Mouse (Mus musculus) kidney, embryonic 14.5 days (tissue): ENCODE results near the gene Kpna6. TPM values are rescaled to one million over a fixed set of nuclear protein-coding genes. Genes with fewer than 3 reads are reported as not detected.

Source experiments
- ATAC-seq: fragments of 200-750 bp; cut with Nextera tagmentation; 2 replicates; pipeline ENCODE4 v1.8.0; 2017; ENCODE audit warnings: moderate number of reproducible peaks, mild to moderate bottlenecking, moderate TSS enrichment, moderate library complexity; ENCODE audit not compliant: low FRiP score, low TSS enrichment
- H3K27ac ChIP-seq: fragments of 300-500 bp; sonication (generic); 2 replicates; pipeline ENCODE4 v1.5.1; 2014; ENCODE audit warnings: low read depth, mild to moderate bottlenecking, low read length, moderate library complexity, mixed read lengths
- H3K27me3 ChIP-seq: fragments of 300-500 bp; sonication (generic); 2 replicates; pipeline ENCODE4 v1.6.1; 2014; ENCODE audit warnings: mild to moderate bottlenecking, low read length; ENCODE audit not compliant: control insufficient read depth, insufficient read depth
- H3K36me3 ChIP-seq: fragments of 300-500 bp; sonication (generic); 2 replicates; pipeline ENCODE4 v1.6.1; 2014; ENCODE audit warnings: low read length, mixed read lengths; ENCODE audit not compliant: control insufficient read depth, insufficient read depth
- H3K4me1 ChIP-seq: fragments of 300-500 bp; sonication (generic); 2 replicates; pipeline ENCODE4 v1.6.1; 2014; ENCODE audit warnings: low read length, mixed read lengths; ENCODE audit not compliant: control insufficient read depth, insufficient read depth
- H3K4me2 ChIP-seq: fragments of 300-500 bp; sonication (generic); replicated peaks from 2 replicates; pipeline ENCODE4 v1.6.1; 2014; ENCODE audit warnings: low read depth, mild to moderate bottlenecking, low read length
- H3K4me3 ChIP-seq: fragments of 300-500 bp; sonication (generic); 2 replicates; pipeline ENCODE4 v1.5.1; 2014; ENCODE audit warnings: mild to moderate bottlenecking, low read length
- H3K9ac ChIP-seq: fragments of 300-500 bp; sonication (generic); 2 replicates; pipeline ENCODE4 v1.6.1; 2014; ENCODE audit warnings: low read depth, mild to moderate bottlenecking, low read length, moderate library complexity
- H3K9me3 ChIP-seq: fragments of 300-500 bp; sonication (generic); 2 replicates; pipeline ENCODE4 v1.6.1; 2016; ENCODE audit warnings: low read length; ENCODE audit not compliant: control insufficient read depth
- WGBS: fragments of 180-500 bp; shearing (Covaris S2); extraction: QIAGEN DNeasy Blood & Tissue Kit; methylation state at CpG from one replicate; pipeline ENCODE4 v1.1.7; 2014; 5-methylcytosine and 5-hydroxymethylcytosine counted together
- polyA plus RNA-seq: library from polyadenylated mRNA; unstranded; fragments of >200 nt; fragmentation: Nextera tagmentation; extraction: Ambion mirVana; gene quantifications from 2 replicates; pipeline ENCODE4 v1.2.1, GENCODE M21; 2014

The Kpna6 gene
- polyA plus RNA-seq, 1 experiment from 2014 or later = 14.7 TPM

- Histone ChIP-seq H3K4me2 (peak overlapping the region; percentile 65), H3K27ac (peak overlapping the region; percentile 68), H3K4me3 (peak overlapping the region; percentile 48), H3K9me3 (no peaks in the 10 kb centered on the region), H3K9ac (peak overlapping the region; percentile 64), H3K4me1 (peaks cover 24% of the 10 kb centered on the region), H3K36me3 (peaks cover 19% of the 10 kb centered on the region), H3K27me3 (no peaks in the 10 kb centered on the region)
- no peak for ATAC-seq
- WGBS = 14% methylated on average over 8 of the region's 8 CpGs
These were observed 49.6 kb downstream of the Kpna6 start for GRCm38 (mm10) chr4:129622803-129623535.

GRCm38 (mm10) chr4:129622120-129622802 lies 50.3 kb downstream of the Kpna6 start:
- Histone ChIP-seq H3K4me2 (no peak overlapping the region; the same call in 1 of the 2 replicates), H3K9me3 (no peaks in the 10 kb centered on the region), H3K27ac (no peak overlapping the region), H3K4me3 (peak overlapping the region; percentile 48; the same call in 1 of the 2 replicates), H3K36me3 (peaks cover 14% of the 10 kb centered on the region), H3K27me3 (no peaks in the 10 kb centered on the region), H3K4me1 (peaks cover 28% of the 10 kb centered on the region), H3K9ac (peak overlapping the region; percentile 64; the same call in 1 of the 2 replicates)
- WGBS = 82% methylated on average over 11 of the region's 11 CpGs
- ATAC-seq = no peak

GRCm38 (mm10) chr4:129621283-129621841 lies 51.2 kb downstream of the Kpna6 start:
- no peak overlapping the region for H3K4me3 ChIP-seq
- H3K36me3 ChIP-seq = peaks cover 14% of the 10 kb centered on the region; the same call in 1 of the 2 replicates
- WGBS = 77% methylated on average over 8 of the region's 8 CpGs
- no peak overlapping the region for H3K27ac ChIP-seq
- no peak overlapping the region for H3K9ac ChIP-seq
- peaks cover 28% of the 10 kb centered on the region for H3K4me1 ChIP-seq
- H3K9me3 ChIP-seq = no peaks in the 10 kb centered on the region
- H3K27me3 ChIP-seq = no peaks in the 10 kb centered on the region
- H3K4me2 ChIP-seq = no peak overlapping the region
- ATAC-seq = no peak

- H3K9me3 ChIP-seq = no peaks in the 10 kb centered on the region
- H3K4me1 ChIP-seq = peaks cover 28% of the 10 kb centered on the region
- H3K4me3 ChIP-seq = no peak overlapping the region
- H3K9ac ChIP-seq = no peak overlapping the region
- peaks cover 14% of the 10 kb centered on the region; the same call in 1 of the 2 replicates for H3K36me3 ChIP-seq
- WGBS = 85% methylated on average over 11 of the region's 11 CpGs
- H3K27me3 ChIP-seq = no peaks in the 10 kb centered on the region
- no peak overlapping the region for H3K27ac ChIP-seq
- 0 out of 2 replicates have a peak overlapping the region, but pooled peaks have one; percentile 6 for H3K4me2 ChIP-seq
- ATAC-seq = no peak
These were observed 51.9 kb downstream of the Kpna6 start for GRCm38 (mm10) chr4:129620419-129621282.

GRCm38 (mm10) chr4:129618786-129619691 lies 53.5 kb downstream of the Kpna6 start, which contains the start of gene Iqcc:
TSS of gene Iqcc (minus strand) at chr4:129619099.
- peak within 1 kb of the TSS; percentile 82 for H3K4me2 ChIP-seq
- WGBS = 5% methylated on average over 43 of the region's 44 CpGs
- peak within 1 kb of the TSS; percentile 80 for H3K9ac ChIP-seq
- H3K4me1 ChIP-seq = peaks cover 18% of the 10 kb centered on the region
- peak; percentile 87 for ATAC-seq
- peak within 1 kb of the TSS; percentile 72; the same call in 1 of the 2 replicates for H3K27ac ChIP-seq
- H3K4me3 ChIP-seq = peak within 1 kb of the TSS; percentile 66
- no peaks in the 10 kb centered on the region for H3K9me3 ChIP-seq
- H3K27me3 ChIP-seq = no peaks in the 10 kb centered on the region
- H3K36me3 ChIP-seq = peaks cover 15% of the 10 kb centered on the region; the same call in 1 of the 2 replicates

GRCm38 (mm10) chr4:129618031-129618430 lies 54.5 kb downstream of the Kpna6 start:
- peaks cover 15% of the 10 kb centered on the region; the same call in 1 of the 2 replicates for H3K36me3 ChIP-seq
- WGBS = 90% methylated on average over 5 of the region's 5 CpGs
- H3K9me3 ChIP-seq = no peaks in the 10 kb centered on the region
- H3K27me3 ChIP-seq = no peaks in the 10 kb centered on the region
- H3K27ac ChIP-seq = no peak overlapping the region
- H3K4me2 ChIP-seq = peak overlapping the region; percentile 82
- peaks cover 16% of the 10 kb centered on the region for H3K4me1 ChIP-seq
- no peak for ATAC-seq
- H3K9ac ChIP-seq = peak overlapping the region; percentile 80; the same call in 1 of the 2 replicates
- peak overlapping the region; percentile 66 for H3K4me3 ChIP-seq

GRCm38 (mm10) chr4:129617121-129617641 lies 55.4 kb downstream of the Kpna6 start:
- Histone ChIP-seq H3K27ac (no peak overlapping the region), H3K9ac (no peak overlapping the region), H3K4me2 (no peak overlapping the region), H3K36me3 (peaks cover 15% of the 10 kb centered on the region; the same call in 1 of the 2 replicates), H3K27me3 (no peaks in the 10 kb centered on the region), H3K4me1 (peaks cover 8% of the 10 kb centered on the region; the same call in 1 of the 2 replicates), H3K9me3 (no peaks in the 10 kb centered on the region), H3K4me3 (no peak overlapping the region)
- ATAC-seq = no peak
- 82% methylated on average over 7 of the region's 7 CpGs for WGBS
